Mouse (Mus musculus) 416B (cell line): ENCODE data around the gene Ddx52.
A peak's percentile ranks its signal among the peaks of the same experiment; 100 is the strongest.

Source experiments
- DNase-seq: peaks from one replicate; pipeline ENCODE4 v3.0.0; 2011; ENCODE audit warnings: low read depth

Gene Ddx52

GRCm38 (mm10) chr11:83941950-83942840 lies at the start of gene Ddx52:
Gene Ddx52 (plus strand): TSS chr11:83942062.
- DNase-seq, result peak; percentile 89

DNA sequence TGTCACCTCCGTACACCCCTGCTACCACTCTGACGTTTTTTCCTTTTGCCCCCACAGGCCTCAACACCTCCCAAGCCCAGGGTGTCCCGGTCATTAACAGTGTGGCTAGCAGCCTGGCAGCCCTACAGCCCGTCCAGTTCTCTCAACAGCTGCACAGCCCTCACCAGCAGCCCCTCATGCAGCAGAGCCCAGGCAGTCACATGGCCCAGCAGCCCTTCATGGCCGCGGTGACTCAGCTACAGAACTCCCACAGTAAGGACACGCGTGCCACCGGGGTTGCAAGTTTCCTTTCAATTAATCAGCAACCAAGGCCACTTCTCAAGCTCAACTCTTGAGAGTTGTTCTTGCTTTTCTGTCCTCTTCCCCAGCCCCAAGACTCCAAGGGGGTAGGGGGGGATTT lies 48.5 kb upstream of the Ddx52 start:
- no peak for DNase-seq

DNA sequence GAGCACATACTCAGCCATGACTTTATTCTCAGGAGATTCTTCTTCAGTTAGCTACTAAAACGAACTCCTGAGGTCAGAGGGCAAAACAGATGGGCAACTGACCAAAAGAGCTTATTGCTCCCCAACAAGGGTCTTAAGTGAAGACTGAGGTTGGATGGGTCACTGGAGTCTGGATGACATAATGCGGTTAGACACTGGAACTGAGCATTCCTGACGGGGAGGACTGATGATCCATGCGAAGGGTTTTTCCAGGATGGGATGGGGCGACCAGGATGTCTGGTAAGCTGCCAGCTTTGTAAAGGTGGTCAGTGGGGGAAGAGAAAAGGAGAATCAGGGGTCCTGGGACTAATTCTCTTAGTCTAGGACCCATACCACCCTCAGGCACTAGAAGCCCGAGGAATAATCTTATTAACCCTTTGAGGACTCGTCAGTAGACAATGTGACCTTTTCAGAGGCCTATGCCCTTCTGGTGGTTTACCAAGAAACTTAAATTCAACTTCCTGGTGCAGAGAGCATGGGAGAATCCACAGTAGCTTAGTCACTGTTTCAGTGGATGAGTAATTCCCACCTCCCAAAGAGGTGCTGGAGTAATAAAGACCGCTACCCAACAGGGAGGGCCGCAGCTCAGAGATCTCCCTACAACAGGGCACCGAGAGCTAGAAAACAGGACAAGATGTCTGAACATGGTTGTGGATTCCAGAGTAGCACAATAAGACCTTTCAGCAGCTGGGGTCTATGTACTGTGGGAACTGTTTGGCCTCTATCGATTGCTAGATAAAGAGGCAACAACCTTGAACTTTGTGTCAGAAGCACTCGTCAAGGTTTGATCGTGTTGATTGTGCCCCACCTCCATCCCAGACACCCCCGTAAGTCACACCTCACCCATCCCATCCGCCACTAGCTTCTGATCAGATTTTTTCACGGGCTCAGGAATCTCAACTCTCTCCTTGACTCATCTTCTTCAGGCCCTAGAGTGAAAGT lies 45.1 kb upstream of the Ddx52 start:
- DNase-seq, result no peak

GRCm38 (mm10) chr11:83897569-83897968 lies 44.3 kb upstream of the Ddx52 start:
- no peak for DNase-seq

GRCm38 (mm10) chr11:83902812-83903211 lies 39.0 kb upstream of the Ddx52 start:
- no peak for DNase-seq

DNA sequence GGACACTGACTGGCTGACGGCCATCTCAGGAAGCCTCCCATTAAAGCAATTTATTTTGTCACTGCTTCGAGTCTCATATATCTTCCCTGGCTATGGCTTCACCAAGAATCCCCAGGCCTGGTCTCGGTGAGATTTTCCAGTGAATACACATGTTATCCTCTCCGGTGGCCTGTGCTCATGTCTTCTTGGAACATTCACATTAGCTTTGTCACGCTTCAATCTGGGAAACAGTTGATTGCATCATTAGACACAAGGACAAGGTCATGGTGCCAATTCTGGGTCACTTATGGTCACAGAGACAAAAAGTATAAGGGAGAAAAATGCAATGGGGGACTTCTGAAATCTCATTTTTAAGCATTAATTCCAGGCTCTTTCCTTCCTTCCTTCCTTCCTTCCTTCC lies 36.1 kb upstream of the Ddx52 start:
- DNase-seq, result no peak

- no peak for DNase-seq
Measured at GRCm38 (mm10) chr11:83908376-83908775, 33.5 kb upstream of the Ddx52 start.

DNA sequence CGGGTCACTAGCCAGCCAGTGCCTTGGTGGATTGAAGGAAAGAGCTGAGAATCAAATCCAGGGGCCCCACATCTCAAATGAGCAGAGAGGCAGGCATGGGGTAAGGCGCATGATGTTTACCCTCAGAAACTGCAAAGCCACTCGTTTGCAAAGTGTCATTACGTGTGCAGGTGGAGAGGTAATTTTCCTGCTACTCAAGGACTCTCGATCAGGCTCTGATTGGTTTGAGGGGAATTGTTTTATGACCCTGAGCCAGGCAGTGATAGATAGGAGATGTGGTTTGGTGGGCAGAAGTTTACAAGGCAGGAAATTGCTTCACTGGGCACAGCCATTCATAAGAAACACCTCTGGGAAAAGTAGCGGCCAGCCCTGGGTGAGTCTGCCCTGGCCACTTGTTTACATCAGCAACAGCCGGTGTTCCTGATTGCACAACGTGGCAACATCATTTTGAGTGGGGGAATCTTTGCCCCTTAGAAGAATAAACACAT lies 28.0 kb upstream of the Ddx52 start:
- peak; percentile 66 for DNase-seq

GRCm38 (mm10) chr11:83914501-83914900 lies 27.4 kb upstream of the Ddx52 start:
- no peak for DNase-seq

- DNase-seq, result no peak
Measured at GRCm38 (mm10) chr11:83922600-83922999, 19.3 kb upstream of the Ddx52 start.

DNA sequence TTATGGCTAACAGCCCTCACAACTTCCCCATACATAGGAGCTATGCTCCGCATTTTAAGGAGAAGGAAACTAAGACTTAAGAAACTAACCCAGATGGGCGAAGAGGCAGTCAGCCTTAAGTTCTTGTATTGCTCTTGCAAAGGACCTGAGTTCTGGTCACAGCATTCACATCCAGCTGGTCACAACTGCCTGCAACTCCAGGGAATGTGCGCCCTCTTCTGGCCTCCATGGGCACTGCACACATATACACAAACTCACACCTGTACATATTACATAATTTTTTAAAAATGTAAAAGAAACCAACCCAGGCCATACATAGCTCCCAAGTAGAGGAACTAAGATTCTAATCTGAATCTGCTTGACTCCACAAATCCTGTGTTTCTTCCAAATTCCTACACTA lies 14.8 kb upstream of the Ddx52 start:
- DNase-seq, result peak; percentile 59

- no peak for DNase-seq
Measured at GRCm38 (mm10) chr11:83932506-83933106, 9.3 kb upstream of the Ddx52 start.

DNA sequence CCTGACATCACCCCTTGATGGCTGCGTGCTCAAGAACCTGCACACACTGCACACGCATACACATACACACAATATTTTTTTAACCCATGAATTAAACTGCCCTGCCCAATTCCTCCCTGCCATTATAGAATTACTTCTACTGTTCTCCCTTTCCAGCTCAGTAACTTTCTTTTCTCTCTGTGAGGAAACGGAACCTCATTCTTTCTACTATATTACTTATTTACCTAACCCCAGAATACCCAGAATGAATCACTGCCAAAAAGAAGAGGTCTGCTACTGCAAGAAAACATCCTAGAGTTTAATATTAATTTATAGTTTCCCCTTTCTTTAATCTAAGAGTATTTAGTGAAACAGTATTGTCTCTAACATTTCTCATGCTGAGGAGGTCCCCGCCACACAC lies 8.5 kb upstream of the Ddx52 start:
- no peak for DNase-seq

- DNase-seq, result peak; percentile 73
Measured at GRCm38 (mm10) chr11:83935986-83936665, 5.7 kb upstream of the Ddx52 start.

DNA sequence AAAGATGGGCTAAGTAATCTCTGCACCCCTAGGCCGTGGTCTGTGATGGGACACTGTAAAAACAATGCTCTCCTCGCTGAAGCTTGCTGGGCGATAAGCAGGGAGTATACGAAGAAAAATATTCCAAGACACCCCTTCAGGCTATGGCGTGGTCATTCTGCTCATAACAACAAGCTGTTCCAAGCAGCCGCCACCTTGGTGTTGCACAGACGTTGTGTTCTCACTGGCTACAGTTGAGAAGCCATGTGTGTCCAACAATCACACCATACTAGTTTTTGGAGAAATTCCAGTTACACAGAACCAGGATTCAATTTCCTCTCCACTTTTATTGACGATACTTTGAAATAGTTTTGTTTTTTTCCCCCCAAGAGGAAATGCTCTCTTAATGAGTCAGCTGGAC lies 3.3 kb upstream of the Ddx52 start:
- no peak for DNase-seq

GRCm38 (mm10) chr11:83956822-83957221 lies 15.0 kb downstream of the Ddx52 start:
- peak; percentile 75 for DNase-seq

DNA sequence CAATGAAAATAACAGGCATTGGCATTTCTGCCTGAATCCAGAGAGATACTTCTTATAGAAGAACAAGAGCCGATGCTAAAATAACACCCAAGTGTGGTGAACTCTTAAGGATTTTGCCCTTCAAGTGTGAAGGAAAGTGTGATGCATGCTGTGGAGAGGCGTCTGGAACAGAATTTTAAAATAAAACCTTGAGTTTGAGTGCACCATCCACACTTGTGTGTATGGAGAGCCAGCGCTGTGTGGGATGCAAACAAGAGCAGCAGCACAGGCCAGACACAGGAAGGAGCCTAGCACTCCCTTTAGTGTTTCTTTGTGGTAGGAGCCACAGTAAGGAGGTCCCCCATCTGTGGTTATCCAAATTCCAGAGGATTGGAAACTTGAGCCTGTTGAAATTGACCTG lies 20.1 kb downstream of the Ddx52 start:
- DNase-seq, result no peak

GRCm38 (mm10) chr11:83963991-83964921 lies 22.4 kb downstream of the Ddx52 start, which contains the start of gene Synrg:
Gene Synrg (plus strand): TSS chr11:83964428.
- DNase-seq, result peak; percentile 86

DNA sequence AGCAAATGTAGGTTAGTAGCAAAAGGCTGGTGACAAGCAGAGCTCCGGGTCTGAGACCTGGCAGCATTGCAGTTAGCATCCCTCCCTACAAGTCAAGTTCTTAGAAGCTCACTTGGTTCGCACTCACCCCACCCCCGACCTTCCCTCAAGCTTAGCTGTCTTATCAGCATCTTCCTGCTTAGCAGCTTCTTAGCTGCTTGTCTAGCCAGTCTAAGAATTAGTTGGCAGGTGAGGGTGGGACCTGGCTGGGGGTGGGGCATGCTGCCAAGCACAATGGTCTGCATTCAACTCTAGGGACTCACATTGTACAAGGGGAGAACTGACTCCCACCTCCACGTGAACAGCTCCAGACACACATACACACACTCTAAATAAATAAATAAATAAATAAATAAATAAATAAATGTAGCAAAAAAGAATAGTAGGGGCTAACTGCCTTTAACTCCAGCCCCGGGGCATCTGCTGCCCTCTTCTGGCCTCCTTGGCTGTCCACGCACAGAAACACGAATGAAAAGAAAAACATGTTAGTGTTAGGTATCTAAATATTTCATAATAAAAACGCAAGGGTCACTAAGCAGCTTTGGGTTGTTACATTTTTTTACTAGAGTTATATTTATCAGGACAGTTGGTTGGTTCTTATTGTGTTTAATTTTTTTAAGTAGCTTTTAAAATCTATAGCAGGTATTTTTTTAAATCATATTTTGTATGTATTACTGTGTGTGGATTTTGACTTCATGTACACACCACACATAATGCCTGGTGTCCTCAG lies 25.8 kb downstream of the Ddx52 start:
- DNase-seq, result peak; percentile 30

- no peak for DNase-seq
Measured at GRCm38 (mm10) chr11:83968205-83968575, 26.3 kb downstream of the Ddx52 start.
